Comparison of ENCODE assay signal across 8 mouse cellular contexts in the genomic region with DNA sequence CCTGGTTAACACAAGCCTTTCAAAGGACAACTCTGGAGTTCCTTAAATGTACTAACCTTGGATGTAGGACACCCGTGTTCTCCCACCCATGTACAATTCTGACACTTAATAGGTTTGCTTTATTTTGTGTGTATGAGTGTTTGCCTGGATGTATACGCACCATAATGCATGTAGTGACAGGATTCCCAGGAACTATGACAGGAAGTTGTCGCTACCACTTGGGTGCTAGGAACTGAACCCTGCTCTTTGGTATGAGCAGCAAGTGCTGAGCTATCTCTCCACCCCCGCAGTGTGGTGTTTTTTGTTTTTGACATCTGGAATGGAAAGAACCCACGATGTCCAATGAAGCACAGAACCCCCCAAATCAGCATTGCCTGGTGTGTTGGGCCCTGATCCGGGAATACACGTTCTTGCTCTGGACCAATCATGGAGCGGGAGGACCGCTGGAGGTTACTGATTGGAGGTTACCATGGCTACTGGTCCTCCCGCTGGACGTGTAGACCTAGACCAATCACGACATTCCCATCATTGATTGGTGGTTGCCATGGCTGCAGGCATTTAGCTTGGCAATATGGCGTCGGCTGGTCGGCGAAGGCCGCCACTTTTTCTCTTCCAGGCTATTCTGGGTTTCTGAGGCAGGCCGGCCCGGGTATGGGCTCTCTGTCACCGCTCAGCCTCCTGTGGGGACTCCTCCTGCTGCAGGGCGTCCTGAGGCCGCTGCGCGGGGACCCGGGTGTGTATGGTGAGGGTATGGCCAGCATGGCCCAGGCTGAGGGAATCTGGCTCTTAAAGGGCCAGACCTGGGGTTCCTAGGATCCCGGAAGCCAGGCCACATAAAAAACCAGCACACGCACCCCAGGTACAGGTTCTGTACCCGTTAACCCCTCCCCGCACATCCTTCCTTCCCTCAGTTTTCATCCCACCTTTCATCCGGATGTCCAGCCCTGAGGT. TPM values are rescaled to one million over a fixed set of nuclear protein-coding genes. Genes with fewer than 3 reads are reported as not detected.
DNase-seq lines count a peak whose midpoint lies in the region; ATAC-seq and TF ChIP-seq lines count a peak whose summit lies in the region.

No protein-coding gene starts in this region.

- peak overlapping the region; percentile 97 for H3K4me2 ChIP-seq in hindbrain, embryonic 14.5 days (replicated peaks)
- peak overlapping the region; percentile 74 for H3K4me2 ChIP-seq in lung, postnatal 0 days (replicated peaks; ENCODE audit: low read depth, low read length)

- peaks cover 46% of the 10 kb centered on the region for H3K36me3 ChIP-seq in hindbrain, embryonic 14.5 days (replicated peaks; ENCODE audit: control insufficient read depth, insufficient read depth)
- H3K36me3 ChIP-seq in lung, postnatal 0 days (ENCODE audit: insufficient read depth, low read length): no peaks in the 10 kb centered on the region

- peak; percentile 92 for ATAC-seq in activated CD4-positive, CD25-positive, alpha-beta regulatory T cell, adult 4 months
- ATAC-seq in hindbrain, embryonic 14.5 days (ENCODE audit: low FRiP score): peak; percentile 99
- peak; percentile 100 for ATAC-seq in lung, postnatal 0 days

- TF ChIP-seq EP300 in lung, postnatal 0 days (IDR thresholded peaks at IDR 0.05): no peak

- H3K4me1 ChIP-seq in cortical plate, adult 2 months (ENCODE audit: control insufficient read depth, insufficient read depth, low read length): no peaks in the 10 kb centered on the region
- peaks cover 13% of the 10 kb centered on the region; the same call in 1 of the 2 replicates for H3K4me1 ChIP-seq in hindbrain, embryonic 14.5 days (replicated peaks; ENCODE audit: control insufficient read depth, insufficient read depth, low read length)
- no peaks in the 10 kb centered on the region for H3K4me1 ChIP-seq in lung, postnatal 0 days (ENCODE audit: insufficient read depth, low read depth, low read length)

- peak overlapping the region; percentile 76 for H3K9ac ChIP-seq in hindbrain, embryonic 14.5 days
- H3K9ac ChIP-seq in lung, postnatal 0 days (replicated peaks; ENCODE audit: low read depth): peak overlapping the region; percentile 43

- no peaks in the 10 kb centered on the region for H3K27me3 ChIP-seq in hindbrain, embryonic 14.5 days (ENCODE audit: control insufficient read depth, insufficient read depth, low read length)
- H3K27me3 ChIP-seq in lung, postnatal 0 days (replicated peaks; ENCODE audit: insufficient read depth, low read length): no peaks in the 10 kb centered on the region

- TF ChIP-seq CTCF in cortical plate, adult 2 months (IDR thresholded peaks at IDR 0.05; ENCODE audit: extremely low read depth, insufficient read depth, low read length): no peak
- TF ChIP-seq CTCF in lung, postnatal 0 days (IDR thresholded peaks at IDR 0.05): no peak

- no peak overlapping the region for H3K27ac ChIP-seq in cortical plate, adult 2 months (ENCODE audit: insufficient read depth, low read length)
- peak overlapping the region; percentile 53 for H3K27ac ChIP-seq in hindbrain, embryonic 14.5 days
- H3K27ac ChIP-seq in lung, postnatal 0 days (ENCODE audit: low read length): no peak overlapping the region

- WGBS in hindbrain, embryonic 14.5 days: 6% methylated on average over 30 of the region's 30 CpGs
- 6% methylated on average over 30 of the region's 30 CpGs for WGBS in lung, postnatal 0 days

- no peaks in the 10 kb centered on the region for H3K9me3 ChIP-seq in hindbrain, embryonic 14.5 days (ENCODE audit: control insufficient read depth, low read length)
- H3K9me3 ChIP-seq in lung, postnatal 0 days (ENCODE audit: low read length): no peaks in the 10 kb centered on the region

- peak; percentile 95 for DNase-seq in gastrocnemius, adult 18-20 months (ENCODE audit: low spot score)
- DNase-seq in hindbrain, embryonic 14.5 days (ENCODE audit: low spot score): peak; percentile 99
- DNase-seq in layer of hippocampus, postnatal 14 days (ENCODE audit: low spot score in 2 of 2): peak; percentile 87 to 97
- peak; percentile 99 for DNase-seq in lung, postnatal 0 days (ENCODE audit: low spot score)
- DNase-seq in ovary, postnatal 14 days (ENCODE audit: low spot score): peak; percentile 84
- peak; percentile 81 for DNase-seq in thymus, postnatal 0 days (ENCODE audit: low spot score)

- peak; percentile 80 for TF ChIP-seq POLR2A in cortical plate, adult 2 months (IDR thresholded peaks at IDR 0.05; ENCODE audit: extremely low read depth, insufficient read depth, low read length)

- H3K4me3 ChIP-seq in cortical plate, adult 2 months (ENCODE audit: insufficient read depth, low read length): peak overlapping the region; percentile 73
- peak overlapping the region; percentile 88 for H3K4me3 ChIP-seq in hindbrain, embryonic 14.5 days (replicated peaks; ENCODE audit: low read length)
- H3K4me3 ChIP-seq in lung, postnatal 0 days (ENCODE audit: low read depth, low read length): peak overlapping the region; percentile 63

RNA-seq across cellular contexts. Expression of a gene that starts 19.6 kb away (rescaled TPM):
- polyA plus RNA-seq in activated CD4-positive, CD25-positive, alpha-beta regulatory T cell, adult 4 months (2017; shearing (Covaris generic)): 10 to 100 TPM; 52.7 to 61.3 TPM
- 46.0 and 47.5 TPM in 2 replicates for polyA plus RNA-seq in cortical plate, adult 2 months (2012; rRNA removed)
- 10 to 100 TPM; 17.0 to 18.1 TPM for total RNA-seq in gastrocnemius, adult 18-20 months (2021)
- polyA plus RNA-seq in hindbrain, embryonic 14.5 days (2014; fragmentation: Nextera tagmentation; extraction: Ambion mirVana): 40.7 and 48.0 TPM in 2 replicates
- total RNA-seq in layer of hippocampus, postnatal 14 days (2021): 10 to 100 TPM; 28.5 to 33.2 TPM
- 23.5 and 25.3 TPM in 2 replicates for polyA plus RNA-seq in lung, postnatal 0 days (2015; fragmentation: Nextera tagmentation; extraction: Ambion mirVana)
- polyA plus RNA-seq in thymus, postnatal 0 days (2015; fragmentation: Nextera tagmentation; extraction: Ambion mirVana): 43.8 and 50.2 TPM in 2 replicates

RNA-seq across cellular contexts. Expression of a gene that starts 19.6 kb away (rescaled TPM):
- polyA plus RNA-seq in activated CD4-positive, CD25-positive, alpha-beta regulatory T cell, adult 4 months (2017; shearing (Covaris generic)): 10 to 100 TPM; 49.2 to 55.6 TPM
- 32.6 and 32.9 TPM in 2 replicates for polyA plus RNA-seq in cortical plate, adult 2 months (2012; rRNA removed)
- 10 to 100 TPM; 36.0 to 36.2 TPM for total RNA-seq in gastrocnemius, adult 18-20 months (2021)
- polyA plus RNA-seq in hindbrain, embryonic 14.5 days (2014; fragmentation: Nextera tagmentation; extraction: Ambion mirVana): 67.8 TPM in 2 replicates
- total RNA-seq in layer of hippocampus, postnatal 14 days (2021): 10 to 100 TPM; 43.0 to 43.4 TPM
- polyA plus RNA-seq in lung, postnatal 0 days (2015; fragmentation: Nextera tagmentation; extraction: Ambion mirVana): 44.4 and 46.6 TPM in 2 replicates
- polyA plus RNA-seq in thymus, postnatal 0 days (2015; fragmentation: Nextera tagmentation; extraction: Ambion mirVana): 69.5 and 71.1 TPM in 2 replicates

RNA-seq across cellular contexts. Expression of a gene that starts 29.9 kb away (rescaled TPM):
- polyA plus RNA-seq in activated CD4-positive, CD25-positive, alpha-beta regulatory T cell, adult 4 months (2017; shearing (Covaris generic)): 10 to 100 TPM; 25.5 to 32.0 TPM
- 46.2 and 48.0 TPM in 2 replicates for polyA plus RNA-seq in cortical plate, adult 2 months (2012; rRNA removed)
- 10 to 100 TPM; 31.2 to 33.2 TPM for total RNA-seq in gastrocnemius, adult 18-20 months (2021)
- polyA plus RNA-seq in hindbrain, embryonic 14.5 days (2014; fragmentation: Nextera tagmentation; extraction: Ambion mirVana): 37.3 and 38.1 TPM in 2 replicates
- total RNA-seq in layer of hippocampus, postnatal 14 days (2021): 10 to 100 TPM; 59.3 to 59.9 TPM
- polyA plus RNA-seq in lung, postnatal 0 days (2015; fragmentation: Nextera tagmentation; extraction: Ambion mirVana): 23.8 and 26.8 TPM in 2 replicates
- polyA plus RNA-seq in thymus, postnatal 0 days (2015; fragmentation: Nextera tagmentation; extraction: Ambion mirVana): 50.4 and 53.0 TPM in 2 replicates

RNA-seq across cellular contexts. Expression of a gene that starts 45.8 kb away (rescaled TPM):
- polyA plus RNA-seq in activated CD4-positive, CD25-positive, alpha-beta regulatory T cell, adult 4 months (2017; shearing (Covaris generic)): 10 to 100 TPM; 16.3 to 16.6 TPM
- 40.3 and 42.4 TPM in 2 replicates for polyA plus RNA-seq in cortical plate, adult 2 months (2012; rRNA removed)
- total RNA-seq in gastrocnemius, adult 18-20 months (2021): 1 to 10 TPM; 4.1 to 4.2 TPM
- 18.8 and 22.7 TPM in 2 replicates for polyA plus RNA-seq in hindbrain, embryonic 14.5 days (2014; fragmentation: Nextera tagmentation; extraction: Ambion mirVana)
- total RNA-seq in layer of hippocampus, postnatal 14 days (2021): 10 to 100 TPM; 22.8 to 25.5 TPM
- 6.3 and 6.7 TPM in 2 replicates for polyA plus RNA-seq in lung, postnatal 0 days (2015; fragmentation: Nextera tagmentation; extraction: Ambion mirVana)
- polyA plus RNA-seq in thymus, postnatal 0 days (2015; fragmentation: Nextera tagmentation; extraction: Ambion mirVana): 16.5 and 19.7 TPM in 2 replicates

RNA-seq across cellular contexts. Expression of a gene that starts 58.0 kb away (rescaled TPM):
- polyA plus RNA-seq in activated CD4-positive, CD25-positive, alpha-beta regulatory T cell, adult 4 months (2017; shearing (Covaris generic)): 10 to 100 TPM; 67.0 to 80.4 TPM
- polyA plus RNA-seq in cortical plate, adult 2 months (2012; rRNA removed): 110 and 121 TPM in 2 replicates
- 100 to 1,000 TPM; 145 to 151 TPM for total RNA-seq in gastrocnemius, adult 18-20 months (2021)
- polyA plus RNA-seq in hindbrain, embryonic 14.5 days (2014; fragmentation: Nextera tagmentation; extraction: Ambion mirVana): 354 and 374 TPM in 2 replicates
- total RNA-seq in layer of hippocampus, postnatal 14 days (2021): 100 to 1,000 TPM in 1 of 2 experiments, 10 to 100 TPM in 1; 98.4 to 100 TPM
- polyA plus RNA-seq in lung, postnatal 0 days (2015; fragmentation: Nextera tagmentation; extraction: Ambion mirVana): 478 and 479 TPM in 2 replicates
- polyA plus RNA-seq in thymus, postnatal 0 days (2015; fragmentation: Nextera tagmentation; extraction: Ambion mirVana): 489 and 490 TPM in 2 replicates
